Mouse (Mus musculus) retina, embryonic 14.5 days (tissue): ENCODE measurements around the gene Brap.

Experiments
- DNase-seq: peaks from one replicate; pipeline ENCODE4 v3.0.0-alpha.2; 2015; ENCODE audit warnings: low spot score

Gene Brap

GRCm38 (mm10) chr5:121718462-121718861 is 58.1 kb downstream of the Brap start:
- no peak for DNase-seq

- no peak for DNase-seq
These were observed 60.7 kb downstream of the Brap start for GRCm38 (mm10) chr5:121720888-121721585.

GRCm38 (mm10) chr5:121721841-121722240 is 61.5 kb downstream of the Brap start:
- no peak for DNase-seq

GRCm38 (mm10) chr5:121724678-121725077 is 64.3 kb downstream of the Brap start:
- no peak for DNase-seq

GRCm38 (mm10) chr5:121730057-121730456 is 69.7 kb downstream of the Brap start:
- DNase-seq, result no peak

GRCm38 (mm10) chr5:121736641-121737040 is 76.3 kb downstream of the Brap start:
- no peak for DNase-seq
